Mouse (Mus musculus): ENCODE results near the gene Tmtc2.
A peak's percentile ranks its signal among the peaks of the same experiment; 100 is the strongest.

The Tmtc2 gene

DNA sequence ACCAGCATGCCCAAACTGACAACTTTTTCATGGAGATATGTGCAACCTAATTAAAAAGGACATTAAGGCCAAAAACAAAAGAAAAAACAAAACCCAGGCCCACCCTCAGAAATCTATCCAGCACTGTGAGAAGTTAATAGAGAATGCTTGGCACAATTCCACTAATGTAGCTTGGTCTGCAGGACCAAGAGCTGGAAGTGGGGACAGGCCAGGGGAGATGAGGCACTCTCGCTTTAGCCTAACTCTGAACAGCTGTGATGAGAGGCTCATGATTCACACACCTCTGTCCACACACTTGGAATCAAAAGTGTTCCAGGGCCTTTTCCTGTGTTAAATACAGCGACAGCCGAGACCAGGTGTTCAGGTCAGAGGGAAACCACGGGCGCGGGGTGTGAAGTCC lies 79.0 kb downstream of the Tmtc2 start:
- no peak for DNase-seq (ENCODE audit: low spot score)

DNA sequence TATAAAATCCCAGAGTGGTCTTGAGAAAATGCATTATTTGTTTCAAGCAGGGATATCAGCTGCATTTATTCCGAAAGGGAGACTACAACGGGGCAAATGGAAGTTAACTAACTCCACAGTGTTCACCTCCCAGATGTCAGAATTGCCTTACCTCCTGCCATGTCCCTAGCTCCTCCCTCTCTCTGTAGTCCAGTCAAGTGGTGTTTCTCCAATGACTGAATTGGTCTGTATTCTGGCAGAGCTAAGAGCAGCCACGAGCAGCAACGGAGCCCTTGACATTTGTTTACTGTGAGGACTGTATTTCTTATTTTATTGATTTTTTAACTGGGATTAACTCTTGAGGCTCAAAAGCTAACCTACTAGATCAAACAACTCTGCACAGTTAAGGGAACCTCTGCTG lies 81.8 kb downstream of the Tmtc2 start:
- no peak for DNase-seq (ENCODE audit: low spot score)

DNA sequence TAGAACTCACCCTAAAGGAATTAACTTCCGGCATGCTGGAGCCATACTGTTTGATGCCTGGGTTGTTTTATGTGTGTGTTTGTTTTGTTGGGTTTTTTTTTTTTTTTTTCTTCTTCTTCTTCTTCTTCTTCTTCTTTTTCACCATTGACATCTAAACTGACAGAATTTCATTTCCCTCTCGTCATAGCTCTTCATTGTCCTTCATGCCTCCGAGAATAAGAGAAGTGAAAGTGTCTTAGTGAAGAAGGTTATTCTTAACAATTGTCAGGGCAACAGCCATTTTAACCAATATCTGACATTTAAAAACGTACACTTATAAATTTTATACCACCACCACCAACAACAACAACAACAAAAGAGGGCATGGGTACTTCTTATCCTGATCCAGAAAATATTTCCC lies 83.5 kb downstream of the Tmtc2 start:
- no peak for DNase-seq (ENCODE audit: low spot score)

DNA sequence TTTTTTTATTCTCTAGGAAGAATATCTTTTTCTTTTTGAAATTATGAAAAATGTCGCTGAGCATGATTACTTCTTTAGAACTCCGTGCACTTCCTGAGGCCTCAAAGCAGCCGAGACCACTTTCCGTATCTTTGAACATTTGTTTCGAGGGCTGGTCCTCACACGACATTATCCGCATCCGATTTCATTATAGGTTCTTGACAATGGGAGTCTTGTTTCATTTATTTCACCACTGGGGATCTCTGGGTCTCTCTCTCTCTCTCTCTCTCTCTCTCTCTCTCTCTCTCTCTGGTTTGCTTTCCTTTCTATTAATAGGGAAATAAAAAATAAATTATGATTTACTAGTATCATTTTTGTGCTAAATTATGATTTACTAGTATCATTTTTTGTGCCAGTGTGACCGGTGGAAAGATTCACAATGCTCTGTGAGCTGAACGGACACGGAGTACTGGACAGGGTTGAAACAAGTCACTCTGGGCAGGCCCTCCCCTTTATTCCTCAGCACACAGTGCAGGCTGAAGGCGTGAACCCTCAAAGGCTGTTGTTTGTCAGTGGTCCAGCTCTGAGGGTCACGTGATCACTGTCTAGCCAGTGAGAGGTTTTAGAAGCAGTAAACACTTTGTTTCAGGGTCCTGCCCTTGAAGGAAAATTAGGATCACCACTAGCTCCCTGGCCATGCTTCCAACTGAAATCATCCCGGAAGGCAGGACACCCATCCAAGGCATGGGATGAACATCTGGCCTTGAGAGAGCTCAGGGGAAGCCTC lies 84.1 kb downstream of the Tmtc2 start:
- peak; percentile 73 for DNase-seq (ENCODE audit: low spot score)

DNA sequence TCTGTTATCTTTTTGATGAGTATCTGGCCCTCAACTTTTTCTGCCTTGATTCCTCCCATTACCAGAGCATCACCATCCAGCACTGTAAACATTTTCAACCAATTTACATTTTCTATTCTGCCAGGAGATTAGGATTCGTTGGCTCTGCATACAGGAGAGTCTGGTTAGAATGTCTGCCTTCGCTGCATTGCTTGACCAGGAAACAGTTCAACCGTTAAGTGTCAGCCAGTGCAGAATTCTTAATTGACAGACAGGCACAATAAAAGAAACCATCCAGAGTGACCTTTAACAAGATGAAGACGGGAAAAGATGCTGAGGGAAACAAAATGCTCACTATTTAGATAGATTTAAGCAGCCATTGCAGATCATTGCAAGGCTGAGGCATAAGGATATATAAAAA lies 87.3 kb downstream of the Tmtc2 start:
- DNase-seq (ENCODE audit: low spot score) = no peak

DNA sequence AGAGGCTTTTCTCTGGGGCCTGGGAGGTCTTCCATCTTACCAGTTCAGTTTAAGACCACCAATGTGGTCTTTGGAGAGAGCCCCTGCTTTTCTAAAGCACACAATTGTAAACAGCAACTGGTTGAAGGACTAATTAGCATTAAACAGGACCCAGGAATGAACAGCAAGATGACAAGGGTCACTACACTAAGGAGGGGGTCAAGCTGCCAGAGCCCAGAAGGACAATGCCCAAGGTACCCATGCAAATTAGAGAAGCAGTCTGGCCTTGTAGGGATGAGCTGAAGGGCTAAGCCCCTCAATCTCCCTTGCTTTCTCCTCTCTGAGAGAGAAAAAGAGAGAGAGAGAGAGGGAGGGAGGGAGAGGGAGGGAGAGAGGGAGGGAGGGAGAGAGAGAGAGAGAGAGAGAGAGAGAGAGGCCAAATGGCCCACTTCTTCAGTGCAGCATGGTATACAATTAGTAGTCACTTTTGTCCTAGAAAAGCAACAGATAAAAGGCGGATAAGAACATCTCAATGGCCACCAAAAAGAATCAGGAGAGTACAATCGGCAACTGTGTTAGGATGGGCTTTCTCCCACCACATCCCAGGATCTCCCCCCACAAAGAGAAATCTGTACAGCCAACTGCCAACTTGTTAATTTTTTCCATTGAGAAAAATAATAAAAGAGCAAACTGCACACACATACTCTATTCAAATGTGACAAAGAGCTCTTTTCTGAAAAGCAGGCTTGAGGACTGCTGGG lies 89.7 kb downstream of the Tmtc2 start:
- no peak for DNase-seq (ENCODE audit: low spot score)

DNA sequence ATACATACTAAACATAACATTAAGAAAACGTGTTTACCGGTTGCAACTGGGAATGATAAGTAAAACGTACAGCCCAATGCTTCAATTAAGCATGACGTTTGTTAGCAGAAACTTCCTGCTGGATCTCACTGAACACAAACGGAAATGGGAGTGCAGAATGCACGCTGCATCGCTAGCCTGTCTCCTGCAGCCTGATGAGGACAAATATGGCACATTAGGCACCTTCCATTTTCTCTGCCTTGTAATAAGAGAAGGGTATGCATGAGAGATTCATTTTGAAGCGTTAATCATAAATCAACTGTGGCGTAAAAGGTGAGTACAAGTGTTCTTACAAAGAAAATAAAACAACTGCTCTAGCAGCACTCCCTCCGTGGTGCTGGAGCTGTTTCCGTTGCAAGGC lies 94.5 kb downstream of the Tmtc2 start:
- no peak for DNase-seq (ENCODE audit: low spot score)

DNA sequence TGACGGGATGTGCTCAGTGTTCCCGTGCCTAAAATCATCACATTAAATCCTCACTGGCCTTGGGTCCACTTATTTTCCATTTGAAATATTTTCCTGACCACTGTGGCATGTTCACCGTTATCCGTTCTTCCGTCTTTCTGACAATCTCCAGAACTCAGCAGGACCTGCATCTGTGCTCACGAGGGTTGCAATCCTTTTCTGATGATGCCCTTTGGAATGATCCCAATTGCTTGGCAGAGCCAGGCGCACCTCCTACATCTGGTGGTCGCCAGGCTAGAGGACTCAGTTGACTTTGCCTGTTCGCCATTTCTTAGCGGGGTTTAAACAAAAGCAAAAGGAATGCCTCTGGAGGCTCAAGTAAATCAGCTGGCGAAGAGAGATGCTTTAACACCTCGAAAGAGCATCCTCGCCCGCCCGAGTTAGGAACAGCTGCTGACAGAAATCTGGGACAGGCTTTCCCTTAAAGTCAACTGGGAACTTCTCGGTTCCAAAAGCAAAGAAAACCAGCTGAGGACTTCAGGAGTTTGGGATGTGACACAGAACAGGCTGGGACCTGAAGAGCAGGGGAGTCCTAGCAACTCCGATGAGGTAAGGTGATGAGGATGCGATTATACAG lies 96.5 kb downstream of the Tmtc2 start:
- DNase-seq (ENCODE audit: low spot score) = no peak

DNA sequence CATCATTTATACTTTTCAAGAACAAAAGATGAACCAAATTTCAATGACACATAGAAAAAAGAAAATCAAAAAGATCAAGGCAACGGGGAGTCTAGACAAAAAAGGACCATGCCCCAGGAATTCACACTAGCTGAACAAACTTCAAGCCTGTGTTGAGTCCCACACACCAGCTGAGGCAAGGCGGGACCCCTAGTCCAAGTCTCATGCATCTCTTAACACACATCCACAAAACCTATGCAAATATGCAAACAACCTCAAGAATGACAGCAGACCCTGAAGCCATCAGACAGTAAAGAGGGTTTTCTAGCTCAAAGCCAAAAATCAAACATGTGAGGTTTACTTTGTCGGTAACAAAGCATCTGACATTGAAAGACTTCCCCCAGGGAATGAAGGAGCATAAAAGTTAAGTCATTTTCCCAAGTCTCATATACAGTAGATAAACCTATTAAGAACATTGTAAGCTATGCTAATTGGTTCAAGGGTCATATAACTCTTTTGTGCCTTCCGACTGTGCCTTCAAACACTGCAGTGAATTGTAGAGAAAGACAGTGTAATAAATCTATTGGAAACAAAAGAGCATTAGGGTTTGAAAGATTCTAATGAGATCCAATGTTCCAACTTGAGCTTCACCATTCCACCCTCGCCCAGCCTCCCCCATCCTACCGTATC lies 100.0 kb downstream of the Tmtc2 start:
- no peak for DNase-seq (ENCODE audit: low spot score)

DNA sequence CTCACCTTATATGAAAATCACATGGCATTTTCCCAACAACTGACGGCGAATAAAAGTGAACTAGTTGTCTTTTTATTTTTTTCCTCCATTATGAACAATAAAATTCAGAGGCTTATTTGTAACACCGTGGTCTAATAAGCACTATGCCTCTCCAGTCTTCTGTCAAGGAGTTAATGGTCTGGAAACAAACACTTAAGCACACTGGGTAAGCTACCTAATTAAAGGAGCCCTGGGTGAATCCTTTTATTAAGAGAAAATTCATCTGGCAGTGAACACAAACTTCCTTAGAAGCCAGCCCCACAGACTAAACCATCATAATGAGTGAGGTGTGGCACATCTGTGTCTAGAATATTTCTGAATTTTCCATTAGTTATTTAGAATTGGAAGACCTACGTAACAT lies 109.9 kb downstream of the Tmtc2 start:
- DNase-seq (ENCODE audit: low spot score) = no peak

DNA sequence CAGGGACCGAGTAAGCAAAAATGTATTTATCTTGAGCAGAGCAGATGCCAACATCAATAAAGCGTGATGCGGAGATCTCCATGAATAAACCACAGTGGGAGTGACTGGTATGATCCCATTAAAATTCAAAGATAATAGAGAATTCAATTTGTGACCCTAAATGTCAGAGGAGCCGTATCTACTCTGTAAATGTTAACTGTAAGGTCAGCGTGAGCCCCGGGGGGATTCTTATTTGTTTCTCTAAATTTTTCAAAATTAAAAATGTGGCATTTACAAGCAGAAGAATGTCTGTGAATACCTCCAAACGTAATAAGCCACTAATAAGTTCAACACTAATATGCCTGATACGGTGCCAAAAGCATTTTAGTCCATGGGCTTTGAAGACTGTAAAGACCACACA lies 120.8 kb downstream of the Tmtc2 start:
- DNase-seq (ENCODE audit: low spot score) = no peak

DNA sequence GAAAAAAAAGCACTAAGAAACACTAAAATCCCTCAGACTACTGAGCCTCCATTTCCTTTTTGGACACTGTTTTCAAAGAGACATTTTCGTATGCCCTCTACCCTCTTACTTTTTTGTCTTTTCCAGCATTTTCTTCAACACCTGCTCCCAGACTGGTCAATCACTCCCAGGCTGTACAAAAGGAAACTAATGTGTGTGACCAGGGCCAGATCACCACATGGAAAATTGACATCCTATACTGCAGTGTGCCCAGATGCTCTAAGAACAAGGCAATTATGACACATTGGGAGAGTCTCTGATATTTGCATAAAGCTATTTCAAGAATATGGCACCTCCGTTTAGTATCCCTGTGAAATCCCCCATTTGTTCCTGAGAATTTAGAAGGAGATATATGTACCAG lies 127.1 kb downstream of the Tmtc2 start:
- DNase-seq (ENCODE audit: low spot score) = no peak

DNA sequence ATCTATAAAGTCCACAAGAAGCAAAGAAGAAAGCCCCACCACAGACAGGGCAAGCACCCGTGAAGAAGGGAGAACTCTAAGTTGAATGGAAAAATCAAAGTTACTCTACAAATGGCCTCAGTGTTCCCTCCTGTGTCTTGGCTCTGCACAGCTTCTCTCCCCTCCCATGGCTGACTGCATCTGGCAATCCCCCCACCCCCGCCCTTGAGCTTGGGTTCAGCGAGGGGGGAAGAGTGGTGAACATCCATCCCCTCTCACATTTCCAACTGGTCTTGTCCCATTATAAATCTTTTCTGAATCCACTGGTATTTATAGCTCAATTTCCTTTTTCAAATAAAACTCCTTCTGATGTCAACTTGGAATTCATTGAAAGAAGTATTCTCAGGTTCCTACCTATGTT lies 129.9 kb downstream of the Tmtc2 start:
- no peak for DNase-seq (ENCODE audit: low spot score)

DNA sequence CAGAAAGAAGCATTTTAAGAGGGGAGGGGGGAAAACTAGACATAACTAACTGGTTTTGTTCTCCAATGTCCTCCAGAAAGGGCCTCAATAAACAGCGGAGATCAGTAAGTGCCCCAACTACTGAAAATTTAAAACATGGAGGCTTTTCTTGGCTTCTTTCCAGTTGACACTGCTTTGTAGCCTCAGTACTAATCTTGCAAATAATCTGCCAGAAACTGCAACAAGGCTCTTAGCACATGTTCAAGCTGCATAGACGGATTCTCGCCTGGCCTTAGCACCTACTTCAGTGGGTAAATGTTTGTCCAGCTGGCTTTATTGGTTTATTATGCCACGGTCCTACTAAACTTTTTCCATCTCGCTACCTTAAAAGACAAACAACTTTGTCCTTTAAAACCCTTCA lies 139.4 kb downstream of the Tmtc2 start:
- no peak for DNase-seq (ENCODE audit: low spot score)

DNA sequence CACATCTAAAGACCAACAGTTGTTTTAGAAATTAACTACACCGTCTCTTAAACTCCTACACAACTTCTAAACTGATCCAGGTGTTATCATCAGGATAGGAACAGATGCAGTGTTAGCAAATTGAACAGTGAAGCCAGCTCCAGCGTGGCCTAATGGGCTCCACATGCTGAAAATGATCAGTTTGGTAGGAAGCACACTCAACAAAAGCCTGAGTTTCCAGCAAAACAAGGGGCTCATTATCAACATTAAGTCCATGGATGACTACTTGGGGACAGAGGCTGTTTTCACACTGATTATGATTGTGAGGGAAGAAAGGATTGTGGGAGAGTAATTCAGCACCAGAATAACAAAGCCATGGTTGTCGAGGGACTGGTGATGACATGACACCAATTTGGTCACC lies 143.4 kb downstream of the Tmtc2 start:
- DNase-seq (ENCODE audit: low spot score) = no peak

DNA sequence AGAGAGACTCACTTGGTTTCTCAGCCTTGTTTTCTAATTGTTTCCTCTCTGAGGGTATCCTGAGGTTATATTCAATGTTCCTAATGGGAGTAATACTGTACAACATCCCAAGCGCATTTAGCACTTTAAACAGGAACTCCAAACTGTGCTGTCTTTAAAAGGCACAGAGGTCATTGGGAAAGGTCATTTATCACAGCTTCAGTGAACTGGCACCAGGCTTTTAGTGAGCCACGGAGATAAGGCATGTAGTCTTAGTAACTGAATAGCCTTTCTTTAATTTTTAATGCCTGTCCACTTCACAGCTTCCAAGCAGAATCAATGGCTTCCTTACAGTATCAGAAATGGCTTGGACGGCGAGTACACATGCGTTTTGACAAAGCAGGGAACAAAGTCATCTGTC lies 144.0 kb downstream of the Tmtc2 start:
- no peak for DNase-seq (ENCODE audit: low spot score)

DNA sequence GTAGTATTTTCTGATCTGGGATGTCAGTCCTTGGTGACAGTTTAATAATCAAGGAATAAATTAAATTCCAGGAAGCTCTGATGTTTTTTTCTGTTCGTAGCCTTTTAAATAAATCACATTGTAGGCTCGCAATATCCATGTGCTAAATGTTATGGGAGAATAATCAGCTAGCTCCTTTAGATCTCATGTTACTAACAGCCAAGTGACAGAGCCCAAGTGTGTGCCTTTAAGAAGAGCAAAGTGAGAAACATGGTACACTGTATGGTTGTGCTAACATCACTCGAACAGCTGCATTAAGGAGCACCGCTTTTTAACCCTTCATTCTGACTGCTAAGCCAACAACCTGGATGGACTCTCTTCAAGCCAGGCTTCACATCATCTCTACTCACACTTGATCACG lies 146.2 kb downstream of the Tmtc2 start:
- no peak for DNase-seq (ENCODE audit: low spot score)

DNA sequence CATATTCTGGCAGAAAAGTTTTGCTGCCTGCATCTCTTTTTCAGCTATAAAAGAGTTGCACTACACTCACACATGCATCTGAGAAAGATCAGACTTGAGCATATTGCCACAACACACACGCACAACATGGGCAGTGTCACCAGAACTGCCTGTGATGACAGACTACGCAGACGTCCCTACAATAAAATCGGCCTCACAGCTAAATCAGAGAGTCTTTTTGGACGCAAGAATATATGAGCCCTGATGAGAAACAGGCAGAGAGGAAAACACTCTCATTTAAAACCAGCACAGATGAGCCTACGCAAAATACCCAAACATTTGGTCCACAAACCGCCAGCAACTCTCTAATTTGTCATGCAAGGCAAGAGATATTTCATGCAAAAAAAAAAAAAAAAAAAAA lies 146.6 kb downstream of the Tmtc2 start:
- DNase-seq (ENCODE audit: low spot score) = no peak

DNA sequence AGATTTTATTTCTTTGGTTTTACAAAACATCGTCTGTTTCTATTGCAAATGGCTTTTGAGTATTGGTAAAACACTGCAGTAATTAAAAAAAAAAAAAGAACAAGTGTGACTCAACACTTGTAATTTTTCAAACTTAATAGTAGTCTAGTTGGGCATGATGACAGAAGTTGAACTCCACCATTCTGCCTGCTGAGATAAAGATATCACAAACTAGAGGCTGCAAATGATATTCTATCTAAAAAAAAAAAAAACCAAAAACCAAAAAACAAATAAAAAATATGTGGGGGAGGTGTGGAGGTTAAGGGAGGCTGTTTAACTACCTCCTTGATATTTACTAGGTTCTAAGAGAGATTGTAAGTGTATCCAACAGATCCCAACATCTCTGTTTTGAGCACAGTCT lies 149.2 kb downstream of the Tmtc2 start:
- no peak for DNase-seq (ENCODE audit: low spot score)

DNA sequence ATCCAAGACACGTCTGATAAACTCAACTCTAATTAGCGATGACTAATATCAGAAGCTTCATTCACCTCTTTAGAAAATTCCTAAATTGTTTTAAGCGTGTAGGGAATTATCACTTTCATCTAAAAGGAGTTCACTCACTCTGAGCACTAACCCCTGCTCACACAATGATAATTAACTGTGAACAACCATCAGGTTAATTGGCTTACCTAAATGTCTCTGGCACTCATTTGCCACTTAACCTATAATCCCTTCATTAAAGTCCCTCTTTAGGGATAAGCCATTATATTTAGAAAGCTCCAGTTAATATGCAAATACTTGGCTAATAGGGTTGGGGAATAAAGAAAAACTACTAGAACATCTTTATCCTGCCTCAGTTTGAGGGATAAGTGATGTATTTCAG lies 151.1 kb downstream of the Tmtc2 start:
- no peak for DNase-seq (ENCODE audit: low spot score)

DNA sequence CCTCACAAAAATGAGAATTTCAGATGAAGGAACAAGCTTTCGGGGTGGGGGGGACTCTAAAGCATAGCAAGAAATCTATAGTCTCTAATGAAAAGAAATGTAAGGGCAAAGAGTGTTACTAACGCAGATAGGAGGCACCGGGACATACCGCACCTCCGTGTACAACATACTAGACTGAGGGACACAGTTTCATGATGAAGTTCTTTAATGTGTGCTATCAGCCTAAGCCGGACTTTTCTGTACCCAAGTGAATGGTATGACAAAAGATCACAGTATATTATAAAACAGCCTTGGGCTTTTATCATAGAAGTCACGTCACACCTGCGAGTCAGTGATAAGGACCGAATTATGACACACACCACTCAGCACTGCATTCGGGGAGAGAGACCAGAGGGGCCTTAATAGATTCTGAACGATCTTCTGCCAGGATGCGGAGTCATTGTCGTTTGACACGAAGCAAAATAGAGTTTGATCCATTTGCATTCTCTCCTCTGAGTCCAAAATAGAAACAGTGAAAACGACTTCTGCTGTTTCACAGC lies 156.3 kb downstream of the Tmtc2 start:
- no peak for DNase-seq (ENCODE audit: low spot score)

DNA sequence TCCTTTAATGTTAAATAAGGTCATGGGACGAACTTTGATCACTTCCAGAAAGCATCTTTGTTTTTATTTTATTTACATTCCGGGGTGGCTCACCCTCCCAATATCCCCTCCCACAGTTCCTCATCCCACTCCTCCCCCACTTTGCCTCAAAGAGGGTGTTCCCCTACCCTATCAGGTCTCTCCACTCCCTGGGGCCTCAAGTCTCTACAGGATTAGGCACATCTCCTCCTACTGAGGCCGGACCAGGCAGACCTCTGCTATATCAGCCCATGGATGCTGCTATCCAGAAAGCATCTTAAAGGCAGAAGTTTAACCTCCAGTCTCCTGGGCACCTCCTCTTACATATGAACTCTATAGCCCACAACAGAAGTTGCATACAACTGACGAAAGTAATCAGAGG lies 157.7 kb downstream of the Tmtc2 start:
- DNase-seq (ENCODE audit: low spot score) = no peak
